Mouse (Mus musculus): ENCODE measurements around the gene Cln6. TPM values are rescaled to one million over a fixed set of nuclear protein-coding genes. Genes with fewer than 3 reads are reported as not detected.
A peak's percentile ranks its signal among the peaks of the same experiment; 100 is the strongest.
"Not testable (repeated sequence)": the region's sequence is repeated elsewhere in the genome, so short reads cannot be mapped to it uniquely, and the experiment has no call there.

Cln6 gene
- 7.8 and 9.7 TPM in 2 replicates for polyA plus RNA-seq (2016; fragmentation: Nextera tagmentation; extraction: Ambion mirVana)

DNA sequence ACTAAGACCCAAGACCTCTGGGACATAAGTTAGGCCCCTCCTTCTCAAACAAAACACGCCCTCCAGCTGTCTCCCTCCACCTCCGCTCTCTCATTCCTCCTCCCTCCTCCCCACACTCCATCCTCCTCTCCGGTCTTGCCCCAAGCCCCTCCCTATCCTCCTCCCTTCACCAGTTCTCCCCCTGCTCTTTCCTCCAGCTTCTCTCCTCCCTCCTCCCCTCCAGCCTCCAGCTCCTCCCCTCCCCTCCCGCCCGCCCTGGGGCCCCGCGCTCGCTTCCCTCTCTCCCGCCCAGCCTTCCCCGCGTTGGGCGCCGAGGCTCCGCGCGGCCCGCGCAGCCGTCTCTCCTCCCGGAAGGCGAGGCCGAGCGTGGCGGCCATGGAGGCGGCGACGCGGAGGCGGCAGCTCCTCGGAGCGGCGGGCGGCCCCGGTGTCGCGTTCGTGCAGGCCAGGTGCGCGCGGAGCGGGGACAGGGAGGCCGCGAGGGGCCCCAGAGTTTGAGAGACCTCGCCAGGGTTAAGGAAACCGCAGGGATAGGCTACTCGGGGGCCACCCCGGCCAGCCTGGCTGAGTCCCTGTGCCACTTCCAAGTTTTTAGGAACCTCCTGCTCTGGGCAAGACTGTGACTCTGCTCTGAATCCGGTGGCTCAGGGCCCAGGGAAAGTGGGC, at the start of gene Cln6:
Gene Cln6, plus strand, starts transcription at position 280 of the 666 bp plus-strand sequence.
- Histone ChIP-seq H3K27me3 (replicated peaks) (no peaks in the 10 kb centered on the region), H3K36me3 (no peaks in the 10 kb centered on the region), H3K9ac (peak within 1 kb of the TSS; percentile 87), H3K27ac (no peak within 1 kb of the TSS; the same call in 1 of the 2 replicates), H3K4me1 (peaks cover 6% of the 10 kb centered on the region), H3K4me3 (peak within 1 kb of the TSS; percentile 67), H3K4me2 (replicated peaks) (peak within 1 kb of the TSS; percentile 93), H3K9me3 (no peaks in the 10 kb centered on the region)
- ATAC-seq (ENCODE audit: low FRiP score, low read depth): peak; percentile 78
- under 1% methylated on average over 43 of the region's 48 CpGs for WGBS

DNA sequence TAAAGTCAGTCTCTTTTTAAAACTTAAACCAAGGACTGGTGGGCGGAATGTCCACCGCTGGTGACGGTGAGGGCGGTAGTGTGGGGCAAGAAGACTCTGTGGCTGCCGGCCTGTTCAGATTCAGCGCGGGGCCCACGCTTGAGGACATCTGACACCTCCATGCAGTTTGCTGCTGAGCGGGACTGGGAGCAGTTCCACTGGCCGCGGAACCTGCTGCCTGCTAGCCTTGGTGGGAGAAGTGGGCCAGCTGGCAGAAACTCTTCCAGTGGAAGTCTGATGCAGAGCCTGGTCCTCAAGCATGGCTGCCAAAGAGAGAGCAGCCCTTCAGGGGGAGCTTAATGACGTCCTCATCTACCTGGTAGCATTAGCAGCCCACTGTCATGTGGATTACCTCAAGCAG, 48.7 kb upstream of the Cln6 start:
- Histone ChIP-seq H3K9ac (no peak overlapping the region), H3K36me3 (peaks cover 6% of the 10 kb centered on the region; the same call in 1 of the 2 replicates), H3K4me3 (no peak overlapping the region), H3K4me1 (no peaks in the 10 kb centered on the region), H3K4me2 (replicated peaks) (no peak overlapping the region), H3K9me3 (no peaks in the 10 kb centered on the region), H3K27me3 (replicated peaks) (no peaks in the 10 kb centered on the region), H3K27ac (no peak overlapping the region)
- no peak for ATAC-seq (ENCODE audit: low FRiP score, low read depth)
- 92% methylated on average over 12 of the region's 12 CpGs for WGBS

DNA sequence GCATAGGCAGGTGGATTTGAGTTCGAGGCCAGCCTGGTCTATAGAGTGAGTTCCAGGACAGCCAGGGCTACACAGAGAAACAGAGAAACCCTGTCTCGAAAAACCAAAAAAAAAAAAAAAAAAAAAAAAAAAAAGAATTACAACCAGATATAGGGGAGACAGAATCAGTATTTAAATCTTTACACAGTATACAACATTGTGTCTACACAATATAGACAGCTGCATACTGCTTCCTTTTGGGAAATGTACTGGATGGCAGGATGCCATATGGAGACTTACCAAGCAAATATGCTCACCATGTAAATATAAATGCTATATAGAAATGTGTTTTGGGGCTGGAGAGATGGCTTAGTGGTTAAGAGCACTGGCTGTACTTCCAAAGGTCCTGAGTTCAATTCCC, 39.4 kb upstream of the Cln6 start:
- not testable (repeated sequence) for H3K4me2 ChIP-seq (replicated peaks); H3K9ac ChIP-seq; H3K4me1 ChIP-seq; ATAC-seq (ENCODE audit: low FRiP score, low read depth); H3K27me3 ChIP-seq (replicated peaks); H3K9me3 ChIP-seq; H3K4me3 ChIP-seq; H3K27ac ChIP-seq
- H3K36me3 ChIP-seq: peaks cover 33% of the 10 kb centered on the region
- WGBS: 94% methylated on average over 2 of the region's 2 CpGs

DNA sequence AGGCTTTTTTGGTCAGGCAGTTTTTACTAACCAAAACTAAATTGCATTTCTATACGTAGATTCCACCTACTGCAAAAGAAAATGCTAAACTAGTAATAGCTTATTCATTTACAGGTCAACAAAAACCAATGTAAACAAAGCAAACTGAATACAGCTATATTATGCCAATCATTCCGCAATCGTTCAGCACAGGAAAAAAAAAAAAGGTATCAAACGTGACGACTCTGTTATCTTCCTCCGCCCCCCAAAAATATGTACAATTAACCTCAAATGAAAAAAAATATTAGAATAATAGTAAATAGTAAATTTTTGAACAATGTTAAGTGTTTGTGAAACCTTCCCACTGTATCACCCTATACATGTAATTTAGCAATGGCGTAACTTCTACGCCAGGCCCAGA, 28.5 kb upstream of the Cln6 start:
- H3K9me3 ChIP-seq: no peaks in the 10 kb centered on the region
- no peaks in the 10 kb centered on the region for H3K36me3 ChIP-seq
- 17% methylated on average over 8 of the region's 8 CpGs for WGBS
- H3K4me1 ChIP-seq: peaks cover 28% of the 10 kb centered on the region
- peak overlapping the region; percentile 92 for H3K4me2 ChIP-seq (replicated peaks)
- no peak overlapping the region for H3K27ac ChIP-seq
- H3K9ac ChIP-seq: peak overlapping the region; percentile 90
- ATAC-seq (ENCODE audit: low FRiP score, low read depth): no peak
- H3K27me3 ChIP-seq (replicated peaks): no peaks in the 10 kb centered on the region
- peak overlapping the region; percentile 98 for H3K4me3 ChIP-seq

DNA sequence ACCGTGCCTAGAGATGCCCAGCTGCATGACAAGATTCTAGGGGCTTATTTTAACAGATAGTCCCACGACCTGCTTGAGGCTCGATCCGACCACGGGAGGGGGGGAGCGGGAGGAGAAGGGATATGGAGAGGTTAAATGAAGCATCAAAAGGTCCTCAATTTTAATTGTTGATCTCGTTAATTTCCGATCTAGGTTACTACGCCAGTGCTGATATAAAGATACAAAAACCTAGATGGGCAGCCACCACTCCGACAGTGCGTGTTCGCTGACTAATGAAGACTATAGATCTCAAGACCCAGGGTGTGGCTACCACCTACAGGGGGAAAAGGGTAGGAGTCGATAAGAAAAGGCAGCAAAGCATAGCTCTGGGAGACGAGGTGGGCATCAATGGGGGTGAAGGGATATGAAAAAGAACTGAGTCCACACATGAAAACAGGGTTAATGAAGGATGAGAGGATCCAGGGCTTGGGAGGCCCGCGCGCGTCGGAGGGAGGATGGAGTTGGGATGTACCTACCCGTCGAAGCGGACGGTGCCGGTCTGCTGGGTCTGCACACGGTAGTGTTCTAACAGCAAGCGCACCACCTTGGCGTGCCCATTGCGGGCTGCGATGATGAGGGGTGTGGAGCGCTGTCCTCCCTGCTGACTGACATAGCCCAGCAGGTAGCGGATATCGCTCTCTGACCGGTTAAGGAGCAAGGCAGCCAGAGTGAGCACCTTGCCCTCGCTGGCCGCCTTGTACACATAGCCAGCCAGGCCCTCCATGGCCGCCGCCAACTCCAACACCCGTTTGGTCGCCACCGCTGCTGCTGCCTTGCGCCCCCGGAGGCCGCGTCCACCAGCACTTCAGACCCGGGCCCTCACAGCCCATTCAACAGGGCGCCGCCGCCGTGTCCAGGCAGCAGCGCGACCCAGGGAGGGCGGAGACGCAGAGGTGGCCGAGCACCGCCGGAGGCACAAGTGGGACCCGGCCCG, 27.8 kb upstream of the Cln6 start:
- H3K36me3 ChIP-seq: no peaks in the 10 kb centered on the region
- peak overlapping the region; percentile 90 for H3K9ac ChIP-seq
- peak overlapping the region; percentile 95 for H3K27ac ChIP-seq
- WGBS: under 1% methylated on average over 58 of the region's 58 CpGs
- no peaks in the 10 kb centered on the region for H3K9me3 ChIP-seq
- no peaks in the 10 kb centered on the region for H3K27me3 ChIP-seq (replicated peaks)
- H3K4me1 ChIP-seq: peaks cover 28% of the 10 kb centered on the region
- H3K4me2 ChIP-seq (replicated peaks): peak overlapping the region; percentile 92
- ATAC-seq (ENCODE audit: low FRiP score, low read depth): peak; percentile 67
- peak overlapping the region; percentile 98 for H3K4me3 ChIP-seq

DNA sequence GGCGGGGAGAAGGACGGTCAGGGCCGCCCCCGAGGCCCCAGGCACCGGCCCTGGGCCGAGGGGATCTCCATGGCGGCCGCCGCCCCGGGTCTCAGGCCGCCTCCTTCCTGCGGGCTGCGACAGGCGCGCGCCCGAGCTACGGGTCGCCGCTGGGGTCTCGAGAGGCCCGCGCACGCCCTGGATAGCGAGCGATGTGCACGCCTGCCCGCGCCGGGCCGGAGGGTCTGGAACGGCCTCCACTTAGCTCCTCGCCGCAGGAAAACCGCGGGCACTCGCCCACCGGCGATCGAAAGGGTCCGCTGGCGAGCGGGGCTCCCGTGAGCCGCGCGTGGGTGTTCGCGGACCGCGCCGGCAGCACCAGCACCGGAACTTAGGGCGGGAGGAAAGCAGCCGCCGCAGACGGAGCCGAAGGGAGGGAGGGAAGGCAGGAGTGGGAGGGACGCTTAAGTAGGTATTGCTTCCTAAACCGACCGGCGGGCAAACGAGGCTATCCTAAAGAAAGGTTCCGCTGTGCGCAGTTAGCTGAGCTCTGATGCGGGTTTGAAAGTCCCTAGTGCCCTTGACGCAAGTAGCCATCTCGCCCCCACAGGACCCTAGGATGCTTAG, 27.0 kb upstream of the Cln6 start, which contains the start of gene Fem1b:
Gene Fem1b, minus strand, starts transcription at position 419 of the 606 bp plus-strand sequence.
- Histone ChIP-seq H3K4me3 (peak within 1 kb of the TSS; percentile 98), H3K27me3 (replicated peaks) (no peaks in the 10 kb centered on the region), H3K9ac (peak within 1 kb of the TSS; percentile 90)

DNA sequence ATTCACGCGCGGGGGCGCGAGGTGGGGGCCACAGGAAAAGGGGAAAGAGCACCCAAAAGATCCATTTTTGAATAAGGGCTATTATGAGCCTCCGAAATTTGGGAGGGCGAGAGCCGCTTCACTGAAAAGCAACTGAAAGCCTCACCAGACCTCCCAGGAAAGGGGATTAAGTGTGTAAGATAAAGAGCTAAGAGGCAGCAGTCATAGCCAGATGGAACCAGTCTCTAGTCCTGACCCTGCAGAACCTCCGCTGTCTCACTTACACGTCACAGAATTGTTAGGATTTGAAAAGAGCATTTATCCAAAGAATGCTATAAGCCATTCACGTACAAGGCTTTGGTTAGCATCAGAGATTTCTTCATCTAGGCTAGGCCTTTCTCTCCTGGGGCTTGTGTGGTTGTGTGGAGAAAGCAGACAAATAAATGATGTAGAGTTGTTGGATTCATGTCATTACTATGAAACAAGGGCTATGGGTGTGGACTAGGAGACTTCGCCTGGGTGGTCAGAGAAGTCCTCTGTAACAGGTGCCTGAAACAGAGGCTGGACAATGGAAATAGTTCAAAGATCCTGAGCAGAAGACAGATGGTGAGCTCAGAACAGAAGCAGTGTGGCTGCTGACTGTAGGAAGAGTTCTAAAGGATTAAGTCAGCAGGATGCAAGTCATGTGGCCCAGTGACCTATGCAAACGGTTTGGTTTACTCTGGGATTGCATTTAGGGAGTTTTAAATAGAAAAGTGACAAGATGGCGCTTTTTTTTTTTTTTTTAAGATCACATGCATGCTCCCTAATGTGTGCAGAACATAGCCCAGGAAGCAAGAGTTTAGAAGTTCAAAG, 26.2 kb upstream of the Cln6 start:
- Histone ChIP-seq H3K9me3 (no peaks in the 10 kb centered on the region), H3K4me3 (peak overlapping the region; percentile 98), H3K36me3 (no peaks in the 10 kb centered on the region), H3K27me3 (replicated peaks) (no peaks in the 10 kb centered on the region), H3K4me1 (peaks cover 28% of the 10 kb centered on the region), H3K9ac (peak overlapping the region; percentile 90), H3K27ac (peak overlapping the region; percentile 95), H3K4me2 (replicated peaks) (peak overlapping the region; percentile 92)
- WGBS: 19% methylated on average over 14 of the region's 14 CpGs
- ATAC-seq (ENCODE audit: low FRiP score, low read depth): peak; percentile 23; the same call in 1 of the 2 replicates

More for the DNA sequence above, 27.0 kb upstream of the Cln6 start, which contains the start of gene Fem1b:
- Histone ChIP-seq H3K9me3 (no peaks in the 10 kb centered on the region), H3K4me1 (peaks cover 28% of the 10 kb centered on the region), H3K27ac (peak within 1 kb of the TSS; percentile 95), H3K4me2 (replicated peaks) (peak within 1 kb of the TSS; percentile 92), H3K36me3 (no peaks in the 10 kb centered on the region)
- peak; percentile 90 for ATAC-seq (ENCODE audit: low FRiP score, low read depth)
- WGBS: under 1% methylated on average over 68 of the region's 68 CpGs

DNA sequence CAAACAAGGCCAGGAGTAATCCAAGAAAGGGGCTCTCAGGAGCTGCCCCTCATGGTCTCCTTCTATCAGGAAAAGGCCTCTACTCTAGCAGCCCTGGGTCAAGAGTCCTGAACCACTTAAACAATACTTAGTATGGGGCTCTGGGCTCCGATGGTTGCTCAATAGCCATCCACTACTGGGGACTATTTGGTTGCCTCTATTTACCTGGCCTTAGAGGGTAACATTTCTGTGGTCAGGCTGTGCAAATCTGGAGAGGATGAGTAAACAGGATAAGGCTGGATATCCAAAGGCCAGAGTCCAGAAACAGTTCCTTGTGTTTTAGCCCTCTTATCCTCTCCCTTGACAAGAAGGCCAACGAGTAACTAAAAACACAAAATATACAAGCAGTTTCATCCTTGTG, 23.8 kb upstream of the Cln6 start:
- WGBS: 92% methylated on average over 2 of the region's 2 CpGs
- Histone ChIP-seq H3K27me3 (replicated peaks) (no peaks in the 10 kb centered on the region), H3K27ac (no peak overlapping the region), H3K4me1 (peaks cover 14% of the 10 kb centered on the region; the same call in 1 of the 2 replicates), H3K4me2 (replicated peaks) (no peak overlapping the region), H3K9ac (no peak overlapping the region), H3K36me3 (no peaks in the 10 kb centered on the region), H3K9me3 (no peaks in the 10 kb centered on the region), H3K4me3 (no peak overlapping the region)
- ATAC-seq (ENCODE audit: low FRiP score, low read depth): no peak

DNA sequence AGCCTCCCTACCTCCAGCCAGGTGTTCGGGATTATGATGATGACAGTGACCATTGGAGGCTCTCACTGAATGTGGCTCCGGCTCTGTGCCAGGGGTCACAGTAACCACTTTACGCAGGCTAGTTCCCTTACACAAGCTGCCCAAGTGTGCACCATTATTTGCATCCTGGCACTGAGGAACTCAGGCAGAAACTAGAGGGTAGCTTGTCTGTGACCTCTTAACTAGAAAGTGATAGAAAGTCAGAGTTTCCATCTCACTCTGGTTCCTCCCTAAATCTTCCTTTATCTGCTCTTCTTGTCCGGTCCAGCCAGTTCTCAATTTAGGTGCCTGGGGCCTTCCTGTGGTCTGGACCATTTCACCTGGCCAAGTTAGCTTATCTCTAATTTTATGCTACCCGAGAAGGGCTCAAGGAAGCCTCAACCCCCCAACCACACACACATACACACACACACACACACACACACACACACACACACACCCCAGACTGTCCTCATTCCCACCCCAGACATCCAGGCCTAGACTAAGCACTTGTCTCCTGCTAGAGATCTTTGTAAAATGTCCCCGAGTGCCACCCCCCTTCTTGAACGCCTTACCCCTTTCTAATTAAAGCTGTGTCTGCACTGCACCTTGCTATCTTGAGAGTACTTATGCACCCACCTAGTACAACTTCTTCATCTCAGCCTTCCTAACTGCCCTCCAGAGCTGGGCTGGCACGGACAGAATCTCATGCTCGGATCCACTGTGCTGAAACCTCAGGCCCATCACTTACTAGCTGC, 22.1 kb upstream of the Cln6 start:
- no peak for ATAC-seq (ENCODE audit: low FRiP score, low read depth)
- Histone ChIP-seq H3K27me3 (replicated peaks) (no peaks in the 10 kb centered on the region), H3K9ac (no peak overlapping the region), H3K4me3 (no peak overlapping the region), H3K4me2 (replicated peaks) (no peak overlapping the region), H3K9me3 (no peaks in the 10 kb centered on the region), H3K4me1 (peaks cover 7% of the 10 kb centered on the region; the same call in 1 of the 2 replicates), H3K36me3 (no peaks in the 10 kb centered on the region), H3K27ac (no peak overlapping the region)
- WGBS: 90% methylated on average over 9 of the region's 9 CpGs

DNA sequence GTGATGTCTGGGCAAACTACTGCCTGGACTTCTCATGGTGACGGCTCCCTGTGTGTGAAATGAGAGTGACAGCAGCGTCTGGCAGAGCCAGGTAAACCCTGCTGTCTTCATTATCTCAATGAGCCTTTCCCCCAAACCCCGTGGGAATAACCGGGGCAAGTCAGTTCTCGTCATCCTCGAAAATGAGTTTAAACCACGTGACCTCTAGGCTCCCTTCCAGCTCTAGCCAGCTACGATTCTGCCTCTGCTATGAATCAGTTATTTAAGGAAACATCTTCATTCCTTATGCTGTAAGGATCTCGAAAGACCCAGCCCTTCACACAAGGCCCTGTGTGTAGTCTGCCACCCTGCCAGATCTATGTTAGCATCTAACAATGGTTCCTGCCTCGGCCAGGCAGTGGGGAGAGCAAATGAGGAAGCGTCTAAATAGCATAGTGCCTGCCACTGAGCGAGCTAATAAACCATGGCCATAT, 21.4 kb upstream of the Cln6 start:
- H3K9me3 ChIP-seq: no peaks in the 10 kb centered on the region
- no peak overlapping the region for H3K4me2 ChIP-seq (replicated peaks)
- H3K27ac ChIP-seq: no peak overlapping the region
- WGBS: 68% methylated on average over 12 of the region's 12 CpGs
- peaks cover 6% of the 10 kb centered on the region; the same call in 1 of the 2 replicates for H3K4me1 ChIP-seq
- no peaks in the 10 kb centered on the region for H3K36me3 ChIP-seq
- no peak overlapping the region for H3K4me3 ChIP-seq
- ATAC-seq (ENCODE audit: low FRiP score, low read depth): no peak
- no peaks in the 10 kb centered on the region for H3K27me3 ChIP-seq (replicated peaks)
- H3K9ac ChIP-seq: no peak overlapping the region

Measured in neural tube, embryonic 12.5 days (tissue).